Mouse (Mus musculus): ENCODE data around the gene Fndc10. TPM values are rescaled to one million over a fixed set of nuclear protein-coding genes. Genes with fewer than 3 reads are reported as not detected.
"Not testable (repeated sequence)": the region's sequence is repeated elsewhere in the genome, so short reads cannot be mapped to it uniquely, and the experiment has no call there.

Gene Fndc10
- total RNA-seq, 1 experiment from 2014 or later = 0.48 TPM

DNA sequence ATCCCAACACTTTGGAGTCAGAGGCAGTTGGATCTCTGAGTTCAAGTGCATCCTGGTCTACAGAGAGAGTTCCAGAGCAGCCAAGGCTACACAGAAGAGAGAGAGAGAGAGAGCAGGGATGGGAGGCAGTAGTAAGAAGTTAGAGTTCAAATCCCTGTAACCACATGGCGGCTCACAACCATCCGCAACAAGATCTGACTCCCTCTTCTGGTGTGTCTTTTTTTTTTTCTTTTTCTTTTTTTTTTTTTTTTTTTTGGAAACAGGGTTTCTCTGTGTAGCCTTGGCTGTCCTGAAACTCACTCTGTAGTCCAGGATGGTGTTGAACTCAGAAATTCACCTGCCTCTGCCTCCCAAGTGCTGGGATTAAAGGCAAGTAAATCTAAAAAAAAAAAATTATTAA, 22.1 kb upstream of the Fndc10 start:
- no peak for ATAC-seq (replicated peaks; ENCODE audit: insufficient number of reproducible peaks, low FRiP score, low TSS enrichment, poor library complexity, severe bottlenecking)

DNA sequence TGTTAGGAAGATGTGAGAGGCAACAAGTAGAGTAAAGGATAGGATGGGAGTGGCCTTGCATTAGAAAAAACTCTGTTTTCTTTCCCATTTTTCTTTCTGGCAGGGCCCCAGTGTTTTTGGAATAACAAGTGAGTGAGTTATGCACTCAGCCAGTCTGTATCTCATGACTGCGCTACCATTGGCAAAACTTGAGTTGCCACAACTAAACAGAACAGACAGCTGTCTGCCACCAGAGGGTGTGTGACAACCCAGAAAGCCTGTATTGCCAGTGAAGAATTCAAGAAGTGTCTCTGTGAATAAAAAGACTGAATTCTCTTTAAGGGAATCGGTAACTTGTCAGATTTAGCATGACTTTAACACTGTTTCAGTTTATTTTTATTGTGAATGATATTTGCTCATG, 18.2 kb upstream of the Fndc10 start:
- no peak for ATAC-seq (replicated peaks; ENCODE audit: insufficient number of reproducible peaks, low FRiP score, low TSS enrichment, poor library complexity, severe bottlenecking)

DNA sequence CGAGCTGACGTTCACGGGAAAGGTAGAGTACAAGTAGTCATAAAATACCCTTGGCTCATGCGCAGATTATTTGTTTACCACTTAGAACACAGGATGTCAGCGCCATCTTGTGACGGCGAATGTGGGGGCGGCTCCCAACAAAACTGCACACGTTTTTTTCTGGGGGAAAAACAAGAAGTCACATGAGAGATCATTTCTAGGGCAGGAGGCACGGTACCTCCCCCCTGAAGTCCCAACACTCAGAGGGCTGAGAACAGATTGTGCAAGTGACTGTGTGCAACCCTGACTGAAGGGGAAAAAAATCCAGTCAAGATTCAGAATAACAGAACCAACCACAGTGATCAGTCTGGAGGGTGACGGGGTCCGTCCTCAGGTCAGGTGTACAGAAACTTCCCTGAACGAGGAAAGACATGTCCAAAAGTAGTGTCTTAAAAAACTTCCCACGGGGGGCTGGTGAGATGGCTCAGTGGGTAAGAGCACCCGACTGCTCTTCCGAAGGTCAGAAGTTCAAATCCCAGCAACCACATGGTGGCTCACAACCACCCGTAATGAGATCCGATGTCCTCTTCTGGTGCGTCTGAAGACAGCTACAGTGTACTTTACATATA, 10.4 kb upstream of the Fndc10 start:
- not testable (repeated sequence) for ATAC-seq (replicated peaks; ENCODE audit: insufficient number of reproducible peaks, low FRiP score, low TSS enrichment, poor library complexity, severe bottlenecking)

DNA sequence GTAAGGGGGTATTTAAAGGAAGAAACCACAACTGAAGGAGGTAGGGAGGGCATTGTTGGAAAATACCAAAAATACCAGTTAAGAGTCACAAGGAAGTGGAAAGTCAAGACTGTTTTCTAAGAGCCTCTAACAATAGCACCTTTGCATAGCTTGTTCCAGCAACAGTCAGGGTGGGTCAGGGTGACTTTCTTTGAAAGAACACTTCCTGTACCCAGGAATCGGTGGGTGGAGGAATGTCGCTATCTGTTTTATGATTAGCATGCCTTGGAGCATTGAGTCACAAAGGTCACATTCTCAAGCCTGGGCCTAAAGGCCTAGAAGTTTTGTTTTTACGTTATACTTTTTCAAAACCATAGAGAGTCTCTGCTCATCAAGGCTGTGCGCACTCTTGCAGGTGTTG, 6.4 kb upstream of the Fndc10 start:
- ATAC-seq (replicated peaks; ENCODE audit: insufficient number of reproducible peaks, low FRiP score, low TSS enrichment, poor library complexity, severe bottlenecking) = not testable (repeated sequence)

DNA sequence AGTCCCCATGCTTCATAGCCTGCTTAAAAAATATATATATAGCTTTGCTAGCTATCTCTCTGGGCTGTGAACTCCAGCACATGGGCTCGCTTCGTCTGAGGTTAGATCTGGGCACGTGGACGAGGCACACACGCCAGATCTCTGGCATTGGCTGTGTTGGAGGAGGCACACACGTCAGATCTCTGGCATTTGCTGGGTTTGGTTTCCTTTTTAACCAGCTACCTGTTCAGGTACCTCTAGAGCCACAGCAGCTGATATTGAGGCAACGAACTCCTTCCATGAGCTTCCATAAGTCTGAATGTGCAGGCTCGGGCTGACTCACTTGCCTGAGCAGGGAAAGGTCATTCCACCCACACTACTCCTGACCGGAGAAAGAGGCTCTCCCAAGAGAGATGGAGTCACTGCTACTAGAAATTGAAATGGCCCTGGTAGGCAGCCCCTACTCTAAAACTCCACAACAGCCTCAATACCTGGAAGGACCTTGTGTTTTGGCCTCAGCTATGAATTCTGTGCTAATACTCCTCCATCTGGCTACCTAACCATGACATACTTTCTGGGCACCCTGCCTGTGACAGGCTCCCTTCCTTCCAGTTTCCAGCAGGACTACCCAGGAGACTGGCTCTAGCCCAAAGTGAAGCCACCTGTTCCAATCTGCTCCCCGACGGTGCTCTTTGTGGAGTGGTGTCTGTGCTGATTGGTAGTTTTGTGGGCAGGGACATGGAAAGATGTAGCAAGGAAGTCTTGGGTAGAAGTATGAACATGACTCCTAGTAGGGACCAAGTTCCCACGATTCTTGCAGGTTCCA, 3.4 kb upstream of the Fndc10 start:
- ATAC-seq (replicated peaks; ENCODE audit: insufficient number of reproducible peaks, low FRiP score, low TSS enrichment, poor library complexity, severe bottlenecking) = no peak

DNA sequence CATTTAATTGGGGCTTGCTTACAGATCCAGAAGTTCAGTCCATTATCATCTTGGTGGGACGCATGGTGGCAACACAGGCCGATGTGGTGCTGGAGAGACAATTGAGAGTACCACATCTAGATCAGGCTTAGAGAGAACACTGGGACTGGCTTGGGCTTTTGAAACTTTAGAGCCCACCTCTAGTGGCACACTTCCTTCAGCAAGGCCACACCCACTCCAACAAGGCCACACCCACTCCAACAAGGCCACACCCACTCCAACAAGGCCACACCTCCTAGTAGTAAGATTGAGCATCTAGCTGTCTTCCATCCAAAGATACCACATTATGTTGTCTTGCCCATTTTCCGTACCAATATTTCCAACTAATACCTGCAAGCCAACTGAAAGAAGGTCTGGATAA, 1.7 kb upstream of the Fndc10 start:
- ATAC-seq (replicated peaks; ENCODE audit: insufficient number of reproducible peaks, low FRiP score, low TSS enrichment, poor library complexity, severe bottlenecking) = no peak

DNA sequence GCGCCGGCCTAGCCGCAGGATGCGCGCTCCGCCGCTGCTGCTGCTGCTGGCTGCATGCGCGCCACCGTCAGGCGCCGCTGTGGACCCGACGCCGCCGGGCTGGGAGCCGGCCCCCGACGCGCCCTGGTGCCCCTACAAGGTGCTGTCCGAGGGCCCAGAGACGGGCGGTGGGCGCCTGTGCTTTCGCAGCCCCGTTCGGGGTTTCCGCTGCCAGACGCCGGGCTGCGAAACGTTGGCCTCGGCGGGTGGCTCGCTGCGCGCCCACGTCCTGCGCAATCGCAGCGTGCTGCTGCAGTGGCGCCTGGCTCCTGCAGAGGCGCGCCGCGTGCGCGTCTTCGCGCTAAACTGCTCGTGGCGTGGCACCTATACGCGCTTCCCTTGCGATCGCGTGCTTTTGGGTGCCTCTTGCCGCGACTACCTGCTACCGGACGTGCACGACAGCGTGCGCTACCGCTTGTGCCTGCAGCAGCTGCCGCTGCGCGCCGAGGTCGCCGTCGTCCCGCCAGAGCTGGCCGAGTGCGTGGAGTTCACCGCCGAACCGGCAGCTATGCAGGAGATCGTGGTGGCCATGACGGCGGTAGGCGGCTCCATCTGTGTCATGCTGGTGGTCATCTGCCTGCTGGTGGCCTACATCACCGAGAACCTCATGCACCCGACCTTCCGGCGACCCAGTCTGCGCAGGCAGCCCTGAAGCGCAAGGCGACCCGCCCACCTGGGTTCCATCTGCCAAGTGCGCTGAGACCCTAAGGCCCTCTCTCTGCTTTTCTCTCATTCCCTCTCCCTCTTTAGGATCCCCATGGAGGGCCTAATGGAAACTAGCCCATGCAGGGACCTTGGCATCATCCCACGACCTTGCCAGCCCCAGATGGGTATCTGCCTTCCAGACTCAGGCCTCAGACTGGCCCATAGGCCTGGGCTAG, 600 bp downstream of the Fndc10 start:
- ATAC-seq (replicated peaks; ENCODE audit: insufficient number of reproducible peaks, low FRiP score, low TSS enrichment, poor library complexity, severe bottlenecking) = 0 out of 2 replicates have a peak, but pooled peaks have one; percentile 25

DNA sequence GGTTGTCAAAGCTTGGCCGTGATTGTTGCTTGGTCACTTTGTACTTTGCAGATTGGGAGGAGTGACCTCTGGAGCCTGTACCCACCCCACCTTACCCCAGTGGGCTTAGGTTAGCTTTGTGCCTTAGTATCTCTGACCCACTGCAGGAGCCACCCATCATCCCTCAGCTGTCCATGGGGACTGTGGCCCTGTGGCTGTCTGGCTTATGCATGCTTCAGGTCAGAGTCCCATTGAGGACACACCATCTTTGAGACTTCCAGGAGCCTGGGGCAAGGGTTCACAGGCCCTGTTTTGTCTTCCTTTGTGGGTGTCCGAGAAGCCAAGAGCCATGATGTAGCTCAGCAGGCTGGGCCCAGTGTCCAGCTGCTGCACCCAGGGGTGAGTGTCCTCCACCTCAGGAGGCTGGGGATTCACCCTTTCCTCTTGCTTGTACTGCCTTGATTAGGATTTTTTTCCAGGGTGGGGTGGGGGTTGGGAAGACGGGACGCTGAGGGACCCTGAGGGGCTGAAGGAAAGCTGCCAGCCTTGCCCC, 1.5 kb downstream of the Fndc10 start:
- ATAC-seq (replicated peaks; ENCODE audit: insufficient number of reproducible peaks, low FRiP score, low TSS enrichment, poor library complexity, severe bottlenecking) = no peak; the same call in 1 of the 2 replicates

DNA sequence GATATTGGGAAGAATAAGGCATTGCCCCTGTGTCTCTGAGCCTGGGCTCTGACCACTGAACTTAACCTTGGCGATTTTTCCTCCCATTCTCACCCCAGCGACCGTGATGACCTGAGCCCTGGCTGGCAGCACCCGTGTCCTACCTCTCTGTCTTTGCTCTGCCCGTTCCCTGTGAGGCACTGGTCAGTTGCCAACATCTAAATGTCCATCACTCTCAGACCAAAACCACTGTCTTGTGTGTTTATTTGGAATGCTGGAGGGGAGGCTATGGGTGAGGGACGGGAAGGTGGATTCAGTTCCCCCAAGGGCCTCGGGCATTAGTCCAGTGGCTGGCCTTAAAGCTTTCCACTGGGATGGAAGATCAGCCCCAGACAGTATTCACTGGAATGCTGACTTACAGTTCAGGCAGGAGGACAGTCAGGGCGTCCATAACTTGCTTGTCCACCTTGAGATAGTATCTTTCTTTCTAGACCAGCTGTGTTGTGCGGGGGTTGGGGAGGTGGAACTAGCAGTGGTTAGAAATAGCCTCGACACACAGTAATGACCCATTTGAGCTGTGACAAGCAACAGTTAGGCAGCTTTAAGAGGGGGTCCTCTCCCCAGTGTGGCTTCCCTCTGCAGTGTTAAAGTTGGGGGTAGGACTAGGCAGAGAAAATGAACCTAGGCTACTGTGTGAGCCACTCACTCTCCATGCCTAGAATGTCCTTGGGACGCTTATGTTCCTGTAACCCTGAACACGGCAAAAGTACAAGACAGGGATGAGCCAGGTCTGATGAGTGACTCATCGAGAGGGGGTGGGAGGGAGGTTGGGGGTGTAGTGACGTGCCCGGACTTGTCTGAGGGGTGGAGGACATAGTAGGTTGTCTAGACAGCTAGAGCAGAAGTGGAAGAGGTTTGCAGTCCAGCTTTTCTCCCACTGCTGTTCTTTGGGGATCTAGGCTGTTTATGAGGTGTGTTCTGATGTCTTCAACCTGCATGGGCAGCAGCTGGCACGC, 2.4 kb downstream of the Fndc10 start:
- ATAC-seq (replicated peaks; ENCODE audit: insufficient number of reproducible peaks, low FRiP score, low TSS enrichment, poor library complexity, severe bottlenecking) = no peak

DNA sequence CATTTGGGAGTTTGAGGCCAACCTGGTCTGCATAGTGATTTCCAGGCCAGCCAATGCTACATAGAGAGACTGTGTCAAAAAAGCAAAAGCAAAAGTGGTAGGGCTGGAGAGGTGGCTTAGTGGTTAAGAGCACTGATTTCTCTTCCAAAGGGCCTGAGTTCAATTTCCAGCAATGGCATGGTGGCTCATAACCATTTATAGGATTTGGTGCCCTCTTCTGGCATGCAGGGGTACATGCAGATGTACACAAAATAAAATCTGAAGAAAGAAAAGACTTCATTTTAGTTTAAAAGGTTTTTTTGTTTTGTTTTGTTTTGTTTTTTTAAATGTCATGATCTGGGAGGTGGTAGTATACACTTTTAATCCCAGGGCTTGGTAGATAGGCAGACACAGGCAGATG, 6.3 kb downstream of the Fndc10 start:
- ATAC-seq (replicated peaks; ENCODE audit: insufficient number of reproducible peaks, low FRiP score, low TSS enrichment, poor library complexity, severe bottlenecking) = no peak

DNA sequence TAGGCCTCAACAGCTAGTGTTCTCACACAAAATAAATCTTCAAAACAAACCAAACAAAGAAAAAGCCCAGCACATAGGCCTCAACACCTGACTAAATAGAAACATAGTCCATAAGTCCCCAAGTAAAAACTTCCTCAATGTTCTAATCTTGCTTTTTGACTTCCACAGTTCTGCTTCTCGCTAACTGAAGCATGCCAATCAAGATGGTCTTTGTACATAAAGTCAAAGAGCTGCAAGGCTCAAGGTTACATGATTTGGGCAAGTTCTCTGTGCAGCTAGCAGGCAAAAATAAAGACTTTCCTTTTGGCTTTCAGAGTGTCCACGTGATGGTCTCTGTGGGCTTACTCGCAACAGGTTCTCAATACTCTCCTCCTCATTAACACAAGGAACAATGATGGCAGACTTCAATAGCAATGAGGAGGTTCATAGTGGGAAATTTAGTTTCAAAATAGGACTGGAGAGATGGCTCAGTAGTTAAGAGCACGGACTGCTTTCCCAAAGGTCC, 9.3 kb downstream of the Fndc10 start:
- ATAC-seq (replicated peaks; ENCODE audit: insufficient number of reproducible peaks, low FRiP score, low TSS enrichment, poor library complexity, severe bottlenecking) = no peak

DNA sequence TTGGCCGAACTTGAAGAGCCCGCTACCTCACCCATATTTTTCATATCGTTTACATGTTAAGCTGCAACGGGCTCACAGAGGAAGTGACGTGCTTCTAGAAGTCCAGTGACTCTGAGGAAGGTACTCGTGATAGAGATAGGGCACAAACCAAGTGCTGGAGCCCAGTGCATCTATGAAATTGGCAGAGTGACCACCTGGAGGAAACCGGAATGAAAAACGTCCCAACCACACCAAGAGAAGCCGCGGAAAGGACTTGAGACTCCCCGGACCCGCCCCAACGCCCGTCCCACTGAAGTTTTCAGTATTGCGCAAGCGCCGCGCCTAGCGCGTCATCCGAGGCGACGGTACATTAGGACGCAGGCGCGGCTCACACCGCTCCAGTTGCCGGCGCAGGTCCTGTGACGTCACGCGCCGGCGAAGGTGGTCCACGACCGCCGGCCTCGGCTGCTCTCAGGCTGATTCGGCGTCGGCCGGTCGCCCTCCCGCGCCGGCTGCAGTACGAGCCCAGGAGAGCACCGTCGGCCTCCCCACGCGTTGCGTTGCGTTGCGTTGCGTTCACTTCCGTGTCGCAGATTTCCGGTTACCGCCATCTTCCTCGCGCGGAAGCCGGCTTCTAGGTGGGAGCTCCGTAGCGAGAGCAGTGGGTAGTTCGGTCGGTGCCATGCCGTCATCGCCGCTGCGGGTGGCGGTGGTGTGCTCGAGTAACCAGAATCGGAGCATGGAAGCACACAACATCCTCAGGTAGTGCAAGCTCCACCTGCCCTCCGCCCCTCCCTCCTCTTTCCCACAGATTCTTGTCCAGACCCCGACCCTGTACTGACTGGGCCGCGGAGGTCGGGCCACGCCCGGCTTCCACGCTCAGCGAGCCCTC, 10.8 kb downstream of the Fndc10 start, which contains the start of gene Ssu72:
TSS of gene Ssu72 (plus strand) at position 80 of the 871 bp plus-strand sequence.
- ATAC-seq (replicated peaks; ENCODE audit: insufficient number of reproducible peaks, low FRiP score, low TSS enrichment, poor library complexity, severe bottlenecking) = peak; percentile 77

DNA sequence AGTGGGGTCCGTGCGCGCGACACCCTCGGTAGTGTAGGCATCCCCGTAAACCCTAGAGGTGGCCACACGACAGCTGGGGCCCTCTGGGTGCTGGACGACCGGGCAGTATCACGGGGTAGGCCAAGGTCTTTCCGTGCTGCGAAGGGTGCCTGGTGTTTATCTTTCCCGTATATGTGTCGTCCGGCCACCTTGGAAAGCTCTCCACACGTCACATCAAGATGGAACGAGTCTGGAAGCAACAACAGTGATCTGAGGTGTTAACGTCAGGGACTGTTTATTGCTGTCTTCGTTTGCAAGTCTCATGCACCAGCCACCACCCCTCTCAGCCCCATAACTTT, 11.4 kb downstream of the Fndc10 start:
- ATAC-seq (replicated peaks; ENCODE audit: insufficient number of reproducible peaks, low FRiP score, low TSS enrichment, poor library complexity, severe bottlenecking) = peak; percentile 43

DNA sequence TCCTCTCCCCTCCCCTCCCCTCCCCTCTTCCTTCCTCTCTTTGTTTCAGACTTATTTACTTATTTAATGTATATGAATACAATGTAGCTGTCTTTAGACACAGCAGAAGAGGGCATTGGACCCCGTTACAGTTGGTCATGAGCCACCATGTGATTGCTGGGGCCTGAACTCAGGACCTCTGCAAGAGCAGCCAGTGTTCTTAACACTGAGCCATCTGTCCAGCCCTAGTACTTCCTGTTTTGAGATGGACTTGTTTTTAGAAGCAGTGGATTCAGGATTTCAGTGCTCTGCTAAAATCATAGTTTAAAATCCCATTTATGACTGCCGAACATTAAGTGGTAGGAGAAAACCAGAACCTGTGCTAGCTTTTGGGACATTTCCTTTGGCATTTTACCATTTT, 14.4 kb downstream of the Fndc10 start:
- ATAC-seq (replicated peaks; ENCODE audit: insufficient number of reproducible peaks, low FRiP score, low TSS enrichment, poor library complexity, severe bottlenecking) = no peak

DNA sequence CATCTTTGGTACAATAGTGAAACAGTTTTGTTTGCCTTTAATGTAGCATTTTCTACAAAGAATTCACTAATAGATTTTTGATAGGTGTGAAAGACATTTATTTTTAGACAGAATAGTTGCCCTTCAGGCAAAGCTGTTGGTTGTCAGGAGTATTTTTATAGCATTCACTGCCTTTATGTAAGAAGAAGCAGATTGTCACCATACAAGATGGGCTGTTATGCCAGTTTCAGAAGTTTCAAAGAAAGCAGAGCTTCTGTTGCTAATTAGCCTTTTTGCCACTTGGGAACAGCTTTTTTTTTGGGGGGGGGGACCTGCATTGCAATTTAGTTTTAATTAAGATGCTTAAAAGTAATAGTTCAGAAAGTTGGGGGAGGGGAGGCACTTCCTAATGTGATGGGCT, 14.8 kb downstream of the Fndc10 start:
- ATAC-seq (replicated peaks; ENCODE audit: insufficient number of reproducible peaks, low FRiP score, low TSS enrichment, poor library complexity, severe bottlenecking) = no peak

DNA sequence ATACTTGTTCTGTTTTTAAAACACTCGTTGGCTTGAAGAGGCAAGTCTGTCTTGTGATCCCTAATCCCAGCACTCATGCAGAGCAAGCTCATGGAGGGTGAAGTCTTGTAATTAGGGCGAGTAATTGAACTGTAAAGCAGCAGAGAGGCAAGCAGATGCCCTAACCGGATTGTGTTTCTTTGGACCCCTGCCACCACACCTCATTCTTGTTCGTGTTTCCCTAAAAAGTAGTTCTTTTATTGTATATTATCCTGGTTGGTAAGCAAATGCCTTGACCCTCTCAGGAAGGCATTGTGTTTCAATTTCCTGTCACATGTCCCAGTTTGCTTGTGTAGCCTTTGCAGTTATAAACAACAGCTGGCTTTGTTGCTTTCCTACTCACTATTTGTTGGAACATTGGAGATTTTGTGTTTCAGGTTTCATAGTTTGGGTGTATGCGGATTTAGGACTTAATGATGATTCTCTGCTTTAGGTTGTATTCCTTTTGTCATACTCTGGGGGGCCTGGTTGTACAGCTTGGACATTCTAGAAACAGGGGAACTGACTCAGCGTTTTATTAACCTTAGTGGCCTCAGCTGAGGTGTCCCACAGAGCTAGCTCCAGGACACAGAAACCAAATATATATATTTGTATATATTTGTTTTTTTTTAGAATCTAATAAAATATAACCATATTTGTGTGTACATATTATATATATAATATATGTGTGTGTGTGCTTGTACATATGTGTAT, 16.5 kb downstream of the Fndc10 start:
- ATAC-seq (replicated peaks; ENCODE audit: insufficient number of reproducible peaks, low FRiP score, low TSS enrichment, poor library complexity, severe bottlenecking) = no peak
